Mouse (Mus musculus): Measurements from ENCODE around the gene Rgs11.

- TF ChIP-seq CTCF (IDR thresholded peaks at IDR 0.05; ENCODE audit: low read depth, low read length) (no peak), GATA1 (IDR thresholded peaks at IDR 0.05; ENCODE audit: borderline replicate concordance, low read length) (no peak), POLR2AphosphoS5 (IDR thresholded peaks at IDR 0.05; ENCODE audit: insufficient replicate concordance, low read depth, low read length) (no peak), TAL1 (conservative IDR thresholded peaks at IDR 0.05; ENCODE audit: low read depth, low read length) (no peak), GATA2 (IDR thresholded peaks at IDR 0.05; ENCODE audit: borderline replicate concordance, low read depth, low read length) (no peak)
Observed at GRCm38 (mm10) chr17:26203321-26203811, 615 bp downstream of the Rgs11 start.
